Mouse (Mus musculus) gastrocnemius, postnatal 10 days (tissue): Measurements from ENCODE around the gene Duoxa1. TPM values are rescaled to one million over a fixed set of nuclear protein-coding genes. Genes with fewer than 3 reads are reported as not detected.
"Not testable (repeated sequence)": the region's sequence is repeated elsewhere in the genome, so short reads cannot be mapped to it uniquely, and the experiment has no call there.

ENCODE experiments used
- DNase-seq: peaks from one replicate; pipeline ENCODE4 v3.0.0; 2021; ENCODE audit warnings: mixed read lengths
- long read RNA-seq, 2 experiments: library from polyadenylated mRNA; stranded (forward); transcript quantifications; one replicate each; pipeline ENCODE4 v2.0.0; 2021
- total RNA-seq, 2 experiments: library from RNA; stranded (reverse); gene quantifications; 2 replicates each; pipeline ENCODE4 v1.2.3; 2021

Duoxa1 gene
- under 1 TPM; 0.31 to 0.79 TPM for total RNA-seq
- long read RNA-seq, experiment 1 = 0 reads
- long read RNA-seq, experiment 2 = 0 reads

GRCm38 (mm10) chr2:122313536-122313935 lies at the start of gene Duoxa1:
TSS of gene Duoxa1 (minus strand) at chr2:122313730.
- peak; percentile 16 for DNase-seq

- DNase-seq = no peak
These were observed 49.3 kb upstream of the Duoxa1 start for GRCm38 (mm10) chr2:122362622-122363523.

- DNase-seq = no peak
These were observed 48.5 kb upstream of the Duoxa1 start for GRCm38 (mm10) chr2:122361868-122362621.

- DNase-seq = no peak
These were observed 47.7 kb upstream of the Duoxa1 start for GRCm38 (mm10) chr2:122361181-122361580.

- DNase-seq = no peak
These were observed 46.8 kb upstream of the Duoxa1 start for GRCm38 (mm10) chr2:122360310-122360709.

- DNase-seq = no peak
These were observed 42.7 kb upstream of the Duoxa1 start for GRCm38 (mm10) chr2:122356187-122356586.

GRCm38 (mm10) chr2:122355389-122355788 lies 41.9 kb upstream of the Duoxa1 start:
- DNase-seq = no peak

GRCm38 (mm10) chr2:122354191-122354929 lies 40.8 kb upstream of the Duoxa1 start:
- DNase-seq = no peak

- no peak for DNase-seq
These were observed 40.2 kb upstream of the Duoxa1 start for GRCm38 (mm10) chr2:122353765-122354164.

- no peak for DNase-seq
These were observed 39.5 kb upstream of the Duoxa1 start for GRCm38 (mm10) chr2:122352992-122353391.

- no peak for DNase-seq
These were observed 38.4 kb upstream of the Duoxa1 start for GRCm38 (mm10) chr2:122351931-122352329.

GRCm38 (mm10) chr2:122351156-122351930 lies 37.8 kb upstream of the Duoxa1 start:
- no peak for DNase-seq

- peak; percentile 27 for DNase-seq
These were observed 35.7 kb upstream of the Duoxa1 start for GRCm38 (mm10) chr2:122349136-122349785.

- DNase-seq = peak; percentile 95
These were observed 35.1 kb upstream of the Duoxa1 start for GRCm38 (mm10) chr2:122348531-122349131.

- DNase-seq = no peak
These were observed 33.7 kb upstream of the Duoxa1 start for GRCm38 (mm10) chr2:122347257-122347656.

- not testable (repeated sequence) for DNase-seq
These were observed 32.6 kb upstream of the Duoxa1 start for GRCm38 (mm10) chr2:122346164-122346563.

GRCm38 (mm10) chr2:122345106-122345893 lies 31.8 kb upstream of the Duoxa1 start:
- no peak for DNase-seq

- DNase-seq = no peak
These were observed 23.8 kb upstream of the Duoxa1 start for GRCm38 (mm10) chr2:122337291-122337690.

GRCm38 (mm10) chr2:122334170-122334569 lies 20.6 kb upstream of the Duoxa1 start:
- DNase-seq = peak; percentile 41

- no peak for DNase-seq
These were observed 18.7 kb upstream of the Duoxa1 start for GRCm38 (mm10) chr2:122332222-122332621.
